Mouse (Mus musculus) thymus, adult 2 months (tissue): Measurements from ENCODE around the gene Rdh1. TPM values are rescaled to one million over a fixed set of nuclear protein-coding genes. Genes with fewer than 3 reads are reported as not detected.

ENCODE experiments used
- DNase-seq: peaks from one replicate; pipeline ENCODE4 v3.0.0; 2021
- H3K27ac ChIP-seq: fragments of 200-500 bp; 2 replicates; pipeline ENCODE4 v1.5.1; 2012; ENCODE audit warnings: low read length, control low read depth; ENCODE audit not compliant: control insufficient read depth, insufficient read depth
- H3K27me3 ChIP-seq: fragments of 200-500 bp; 2 replicates; pipeline ENCODE4 v1.6.1; 2012; ENCODE audit warnings: mild to moderate bottlenecking, low read length, moderate library complexity, mixed read lengths; ENCODE audit not compliant: control insufficient read depth, insufficient read depth
- H3K36me3 ChIP-seq: fragments of 200-500 bp; 2 replicates; pipeline ENCODE4 v1.6.1; 2012; ENCODE audit warnings: mild to moderate bottlenecking, low read length, moderate library complexity; ENCODE audit not compliant: control insufficient read depth, insufficient read depth
- H3K4me1 ChIP-seq: fragments of 200-500 bp; replicated peaks from 2 replicates; pipeline ENCODE4 v1.6.1; 2012; ENCODE audit warnings: low read length; ENCODE audit not compliant: control insufficient read depth, insufficient read depth
- H3K4me3 ChIP-seq: fragments of 200-500 bp; 2 replicates; pipeline ENCODE4 v1.5.1; 2012; ENCODE audit warnings: mild to moderate bottlenecking, low read length, control low read depth, moderate library complexity; ENCODE audit not compliant: control insufficient read depth, insufficient read depth
- CTCF ChIP-seq: fragments of 200-500 bp; IDR thresholded peaks from 2 replicates; pipeline ENCODE4 v1.5.1; 2012; ENCODE audit warnings: mild to moderate bottlenecking, control low read depth, low read length, moderate library complexity, borderline replicate concordance; ENCODE audit not compliant: control insufficient read depth, poor library complexity, insufficient read depth; ENCODE audit errors: extremely low read depth
- POLR2A ChIP-seq: fragments of 200-500 bp; IDR thresholded peaks from 2 replicates; pipeline ENCODE4 v1.6.1; 2012; ENCODE audit warnings: mild to moderate bottlenecking, low read length, control low read depth, moderate library complexity; ENCODE audit not compliant: control insufficient read depth, poor library complexity, insufficient read depth; ENCODE audit errors: extremely low read depth
- WGBS: fragments of 180-500 bp; shearing (Covaris S2); methylation state at CpG from one replicate; pipeline ENCODE4 v1.1.7; 2018; 5-methylcytosine and 5-hydroxymethylcytosine counted together
- polyA plus RNA-seq: library from polyadenylated mRNA; depleted of rRNA; stranded (reverse); fragments of >200 nt; gene quantifications from 2 replicates; pipeline ENCODE4 v1.2.3, GENCODE M21; 2012

Rdh1 gene
- polyA plus RNA-seq, 1 experiment, result 0.08 TPM

DNA sequence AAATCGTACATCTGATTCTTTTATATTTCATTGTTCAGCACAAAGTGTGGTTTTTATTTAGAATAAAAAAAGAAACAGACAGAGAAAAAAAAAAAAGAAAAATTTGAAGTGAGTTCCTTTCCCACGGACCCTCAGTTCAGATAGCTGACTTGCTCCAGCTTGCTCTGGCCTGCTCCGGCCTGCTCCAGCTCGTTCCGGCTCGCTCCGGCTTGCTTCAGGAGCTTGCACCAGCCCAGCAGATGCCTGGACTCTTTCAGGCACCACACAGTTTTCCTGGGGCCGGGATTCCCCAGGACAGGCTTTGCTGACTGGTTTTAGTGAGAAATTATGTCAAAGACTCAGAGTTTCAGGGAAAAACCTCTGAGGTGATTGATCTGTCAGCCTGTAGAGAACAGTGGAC, 12.3 kb upstream of the Rdh1 start:
- 91% methylated on average over 8 of the region's 8 CpGs for WGBS
- Histone ChIP-seq H3K4me1 (no peaks in the 10 kb centered on the region), H3K4me3 (no peak overlapping the region), H3K27ac (no peak overlapping the region), H3K36me3 (peaks cover 16% of the 10 kb centered on the region), H3K27me3 (no peaks in the 10 kb centered on the region)
- DNase-seq, result no peak
- TF ChIP-seq CTCF, result no peak

DNA sequence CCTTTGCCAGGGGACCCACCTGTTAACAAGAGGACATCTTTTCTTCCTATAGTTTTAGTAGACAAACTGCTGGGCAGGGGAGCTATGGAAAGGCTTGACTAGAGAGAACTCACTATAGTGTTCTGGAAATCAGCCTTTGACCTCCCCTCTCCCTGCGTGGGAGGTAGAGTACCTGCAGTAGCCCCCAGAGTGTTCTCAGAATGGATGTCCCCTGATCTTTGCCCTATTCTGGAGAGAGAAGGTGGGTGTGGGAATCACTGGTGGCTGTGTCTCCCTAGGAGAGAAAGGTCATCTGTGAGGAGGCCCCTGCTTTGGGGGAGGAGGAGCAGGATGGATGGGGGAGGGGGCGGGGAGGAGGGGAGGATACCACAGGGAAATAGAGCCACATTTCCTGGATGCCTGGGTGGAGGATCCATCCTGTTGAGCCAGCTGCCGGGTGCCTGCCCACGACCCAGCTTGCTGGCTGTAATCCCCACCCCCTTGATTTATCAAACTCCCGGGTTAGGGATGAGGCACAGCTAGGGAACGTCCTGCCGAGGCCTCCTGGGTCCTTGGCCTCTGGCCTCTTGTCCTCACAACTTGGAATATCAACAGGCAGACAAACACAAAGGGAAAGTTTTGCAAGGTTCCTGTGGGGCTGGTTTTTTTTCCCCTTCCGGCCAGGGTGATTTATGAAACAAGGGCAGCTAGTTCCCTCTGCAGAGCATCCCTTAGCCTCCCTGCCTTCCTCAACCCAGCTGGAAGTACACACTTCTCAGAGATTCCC, 10.5 kb upstream of the Rdh1 start:
- TF ChIP-seq POLR2A, result no peak
- no peak for TF ChIP-seq CTCF
- 66% methylated on average over 8 of the region's 8 CpGs for WGBS
- Histone ChIP-seq H3K4me1 (no peaks in the 10 kb centered on the region), H3K36me3 (no peaks in the 10 kb centered on the region; the same call in 1 of the 2 replicates), H3K27me3 (no peaks in the 10 kb centered on the region), H3K4me3 (no peak overlapping the region), H3K27ac (no peak overlapping the region)
- DNase-seq, result no peak

DNA sequence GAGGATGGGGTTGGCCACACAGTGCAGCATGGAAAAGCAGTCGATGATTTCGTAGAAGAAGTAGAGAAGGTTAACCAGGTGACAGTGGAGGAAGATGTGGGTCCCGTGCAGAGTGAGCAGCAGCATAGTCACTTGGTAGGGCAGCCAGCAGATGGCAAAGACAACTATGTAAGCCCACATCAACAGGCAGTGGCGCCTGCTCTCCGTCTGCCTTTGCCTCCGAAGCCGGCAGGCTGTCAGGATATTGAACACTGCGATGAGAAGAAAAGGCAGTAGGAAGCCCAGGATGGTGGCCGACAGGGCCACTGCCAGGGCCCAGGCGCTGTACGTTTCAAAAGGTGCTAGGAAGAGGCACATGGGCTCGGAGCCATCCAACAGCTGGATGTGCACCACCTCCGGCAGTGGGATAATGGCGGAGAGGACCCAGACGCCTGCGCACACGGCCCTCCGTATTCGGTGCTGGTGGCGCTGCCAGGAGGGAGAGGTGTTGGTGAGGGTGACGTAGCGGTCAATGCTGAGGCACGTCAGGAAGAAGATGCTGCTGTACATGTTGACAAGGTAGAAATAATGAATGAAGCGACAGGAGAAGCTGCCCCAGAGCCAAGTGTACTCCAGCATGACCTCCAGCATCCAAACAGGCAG, 9.3 kb upstream of the Rdh1 start:
- no peaks in the 10 kb centered on the region for H3K4me1 ChIP-seq
- no peak for DNase-seq
- TF ChIP-seq POLR2A (no peak), CTCF (no peak)
- no peaks in the 10 kb centered on the region for H3K27me3 ChIP-seq
- no peak overlapping the region for H3K27ac ChIP-seq
- 87% methylated on average over 24 of the region's 24 CpGs for WGBS
- H3K36me3 ChIP-seq, result no peaks in the 10 kb centered on the region
- H3K4me3 ChIP-seq, result no peak overlapping the region

DNA sequence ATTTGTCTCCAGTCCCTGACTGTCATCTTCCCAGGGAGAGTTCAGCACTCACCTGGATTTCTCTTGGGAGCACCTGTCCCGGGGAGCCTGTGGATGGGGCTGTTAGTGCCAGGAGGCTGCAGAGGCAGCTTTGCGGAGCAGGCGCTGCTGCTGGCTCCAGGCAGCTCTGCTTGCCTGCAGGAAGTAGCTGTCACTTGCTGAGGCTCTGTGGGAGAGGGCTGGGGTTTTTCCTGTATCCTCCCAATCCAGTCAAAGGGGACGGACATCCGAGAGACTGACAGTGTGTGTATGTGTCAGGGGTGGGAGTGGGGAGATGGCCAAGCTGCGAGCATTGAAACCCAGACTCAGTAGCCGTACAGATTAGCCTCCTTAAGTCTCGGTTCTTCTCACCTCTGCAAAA, 8.0 kb upstream of the Rdh1 start, which contains the start of gene Gpr182:
Gpr182 (minus strand) TSS at position 185 of the 400 bp plus-strand sequence.
- Histone ChIP-seq H3K36me3 (no peaks in the 10 kb centered on the region), H3K4me3 (no peak within 1 kb of the TSS), H3K4me1 (no peaks in the 10 kb centered on the region), H3K27me3 (no peaks in the 10 kb centered on the region), H3K27ac (no peak within 1 kb of the TSS)
- TF ChIP-seq POLR2A (no peak), CTCF (no peak)
- WGBS, result 85% methylated on average over 8 of the region's 8 CpGs
- DNase-seq, result no peak

DNA sequence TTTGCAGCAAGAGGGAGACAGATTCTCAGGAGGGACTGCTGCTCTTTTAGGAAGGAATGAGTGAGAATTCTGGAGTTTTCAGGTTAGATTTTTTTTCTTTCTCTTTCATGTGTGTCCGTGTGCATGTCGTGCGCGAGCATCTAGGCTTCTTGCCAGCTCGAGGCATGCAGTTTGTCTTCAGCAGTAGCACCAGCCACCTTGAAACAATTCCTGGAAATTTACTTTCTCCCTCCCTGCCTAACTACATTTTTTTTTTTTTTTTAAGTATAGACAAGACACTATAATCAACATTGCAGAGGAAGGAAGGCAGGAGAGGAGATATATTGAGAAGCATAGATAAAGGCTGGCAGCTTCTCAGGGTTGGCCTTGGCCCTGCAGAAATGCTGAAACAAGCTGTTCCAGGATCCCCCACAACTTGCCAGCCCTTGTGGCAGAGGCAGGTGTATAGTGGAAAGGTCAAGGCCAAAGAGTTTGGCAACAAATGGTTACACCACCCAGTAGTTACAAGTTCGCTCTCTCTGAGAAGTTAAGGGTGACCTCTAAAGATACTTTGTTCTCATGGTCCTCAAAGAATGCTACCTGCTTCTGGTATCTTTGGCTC, 4.9 kb upstream of the Rdh1 start:
- 79% methylated on average over 6 of the region's 6 CpGs for WGBS
- Histone ChIP-seq H3K36me3 (no peaks in the 10 kb centered on the region), H3K4me1 (no peaks in the 10 kb centered on the region), H3K27me3 (no peaks in the 10 kb centered on the region), H3K27ac (no peak overlapping the region), H3K4me3 (no peak overlapping the region)
- TF ChIP-seq POLR2A, result no peak
- TF ChIP-seq CTCF, result no peak
- no peak for DNase-seq

DNA sequence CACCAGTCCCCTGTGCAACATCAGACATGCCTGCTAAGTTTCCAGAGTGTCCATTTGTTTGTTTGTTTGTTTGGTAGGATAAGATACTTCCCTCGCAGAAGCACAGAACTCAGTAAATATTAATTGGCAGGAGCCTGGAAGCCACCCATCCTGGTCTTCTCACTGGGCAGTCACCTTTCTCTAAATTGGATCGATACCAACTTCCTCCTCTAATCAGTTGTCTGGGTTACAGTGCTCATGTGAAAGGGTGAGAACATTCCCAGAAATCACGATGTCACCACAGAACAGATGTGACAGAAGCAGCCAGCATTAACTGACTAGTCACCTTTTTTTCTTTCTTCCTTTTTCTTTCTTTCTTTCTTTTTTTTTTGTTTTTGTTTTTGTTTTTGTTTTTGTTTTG, 4.3 kb upstream of the Rdh1 start:
- Histone ChIP-seq H3K4me1 (no peaks in the 10 kb centered on the region), H3K4me3 (no peak overlapping the region), H3K27ac (no peak overlapping the region), H3K27me3 (no peaks in the 10 kb centered on the region), H3K36me3 (no peaks in the 10 kb centered on the region)
- TF ChIP-seq POLR2A, result no peak
- TF ChIP-seq CTCF, result no peak
- DNase-seq, result no peak
- WGBS, result 66% methylated on average over 3 of the region's 3 CpGs
